Mouse (Mus musculus) cerebellum, adult 11 months (tissue): Measurements from ENCODE around the gene Rnf149.
"Not testable (repeated sequence)": the region's sequence is repeated elsewhere in the genome, so short reads cannot be mapped to it uniquely, and the experiment has no call there.

ENCODE experiments used
- DNase-seq: peaks from one replicate; pipeline ENCODE4 v3.0.0; 2022

The Rnf149 gene

DNA sequence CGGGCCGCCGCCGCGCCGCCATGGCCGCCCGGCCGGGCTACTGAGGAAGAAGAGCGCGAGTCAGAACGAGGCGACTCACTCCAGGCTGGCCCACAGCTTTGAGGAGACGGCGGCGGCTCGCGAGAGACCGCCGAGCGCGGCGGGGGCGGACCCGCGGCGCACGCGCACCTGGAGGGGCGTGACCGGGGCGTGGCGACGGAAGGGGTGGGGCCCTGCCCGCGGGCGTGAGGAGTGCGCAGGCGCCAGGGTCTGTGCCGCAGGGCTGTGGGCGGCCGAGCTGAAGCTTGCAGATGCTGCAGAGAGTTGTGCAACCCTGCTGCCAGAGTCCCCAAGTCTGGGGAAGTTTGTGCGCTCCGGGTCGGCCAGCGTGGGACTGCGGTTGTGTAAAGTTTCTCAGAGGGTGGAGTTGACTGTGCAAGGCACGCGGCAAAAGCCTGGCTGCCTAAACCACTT is at the start of gene Rnf149:
Gene Rnf149, minus strand, starts transcription at position 153 of the 453 bp plus-strand sequence.
- DNase-seq: peak; percentile 94

DNA sequence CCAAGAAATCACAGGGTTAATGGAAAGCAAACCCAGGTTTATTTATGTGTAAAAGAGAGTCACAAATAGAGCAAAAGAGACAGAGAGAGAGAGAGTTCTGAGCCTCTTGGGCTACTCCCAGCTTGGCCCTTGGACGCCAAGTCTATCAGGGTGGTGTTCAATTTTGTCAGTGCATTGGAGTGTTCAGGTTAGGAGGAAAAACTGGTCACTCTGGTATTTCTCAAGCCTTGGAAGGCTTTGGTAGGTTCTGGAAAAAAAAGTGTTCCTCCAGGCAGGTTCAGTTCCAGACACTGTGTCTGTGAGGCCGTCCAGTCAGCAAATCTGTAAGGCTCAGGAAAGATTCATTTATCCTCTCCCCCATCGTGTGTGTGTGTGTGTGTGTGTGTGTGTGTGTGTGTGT is 48.3 kb upstream of the Rnf149 start:
- DNase-seq: no peak

DNA sequence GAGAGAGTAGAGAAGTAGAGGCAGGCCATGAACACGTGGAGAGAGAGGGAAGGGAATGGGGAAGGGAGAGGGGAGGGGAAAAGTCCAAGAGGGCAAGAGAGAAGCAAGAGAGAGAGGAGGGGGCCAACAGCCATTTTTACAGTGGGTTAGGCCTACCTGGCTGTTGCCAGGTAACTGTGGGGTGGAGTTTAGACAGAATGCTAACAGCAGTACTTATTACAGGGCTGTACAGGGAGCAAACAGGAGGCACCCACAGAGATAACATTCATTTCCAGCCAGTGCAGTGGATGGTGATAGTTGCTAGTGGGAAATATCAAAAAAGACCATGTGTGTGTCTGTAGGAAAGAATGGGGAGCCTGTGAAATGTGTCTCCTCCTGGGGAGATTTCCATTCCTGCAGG is 46.5 kb upstream of the Rnf149 start:
- no peak for DNase-seq

DNA sequence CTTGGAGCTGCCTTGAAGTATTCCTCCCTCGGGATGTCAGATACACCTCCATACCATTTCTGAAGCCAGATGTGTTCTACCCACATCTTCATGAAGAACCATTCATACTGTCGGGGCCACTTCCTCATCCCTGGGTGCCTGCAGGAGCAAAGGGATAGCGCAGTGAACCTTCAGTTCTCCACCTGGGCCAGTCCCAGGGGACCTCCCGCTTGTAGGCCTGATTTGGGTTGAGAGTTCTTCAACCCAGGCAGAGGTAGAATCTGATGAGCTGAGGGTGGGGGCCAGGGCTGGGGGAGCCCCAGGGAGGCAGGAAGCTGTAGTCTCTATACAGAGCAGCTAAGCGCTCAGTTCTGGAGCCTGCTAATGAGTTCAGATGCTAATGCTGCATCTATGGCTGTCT is 45.9 kb upstream of the Rnf149 start:
- no peak for DNase-seq

DNA sequence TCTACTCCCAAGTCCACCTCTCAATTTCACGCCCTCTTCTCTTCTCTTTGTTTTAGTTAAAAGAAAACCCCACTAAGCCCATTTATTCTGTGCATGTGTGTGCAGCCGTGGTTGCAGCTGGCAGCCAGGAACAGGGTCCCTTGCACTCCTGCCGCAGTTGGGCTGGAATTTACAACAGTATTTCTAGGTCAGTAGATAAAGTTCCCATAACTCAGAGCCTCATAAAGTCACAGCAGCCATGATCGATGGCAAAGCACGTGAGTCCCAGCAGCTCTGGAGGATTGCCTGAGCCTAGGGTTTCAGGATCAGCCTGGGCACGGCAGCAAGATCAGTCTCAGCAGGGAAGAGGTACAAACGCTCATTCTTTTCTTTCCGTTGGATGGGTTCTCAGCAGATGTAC is 41.3 kb upstream of the Rnf149 start:
- no peak for DNase-seq

DNA sequence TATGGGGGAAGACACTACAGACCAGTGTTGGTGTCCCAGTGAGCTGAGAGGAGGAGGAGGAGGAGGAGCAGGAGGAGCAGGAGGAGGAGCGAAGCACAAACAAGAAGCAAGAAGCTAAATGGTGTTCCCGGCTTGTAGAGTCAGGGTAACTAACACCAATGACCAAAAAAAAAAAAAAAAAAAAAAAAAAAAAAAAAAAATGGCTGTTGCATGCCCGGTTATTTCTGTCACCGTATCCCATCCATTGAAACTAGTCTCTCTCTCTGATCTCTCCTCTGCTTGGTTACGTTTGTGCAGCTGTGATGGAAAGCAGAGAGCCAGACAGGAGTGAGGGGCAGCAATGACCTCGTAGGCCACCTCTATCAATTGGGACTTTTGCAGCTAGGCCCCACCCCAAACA is 38.3 kb upstream of the Rnf149 start:
- DNase-seq: no peak

DNA sequence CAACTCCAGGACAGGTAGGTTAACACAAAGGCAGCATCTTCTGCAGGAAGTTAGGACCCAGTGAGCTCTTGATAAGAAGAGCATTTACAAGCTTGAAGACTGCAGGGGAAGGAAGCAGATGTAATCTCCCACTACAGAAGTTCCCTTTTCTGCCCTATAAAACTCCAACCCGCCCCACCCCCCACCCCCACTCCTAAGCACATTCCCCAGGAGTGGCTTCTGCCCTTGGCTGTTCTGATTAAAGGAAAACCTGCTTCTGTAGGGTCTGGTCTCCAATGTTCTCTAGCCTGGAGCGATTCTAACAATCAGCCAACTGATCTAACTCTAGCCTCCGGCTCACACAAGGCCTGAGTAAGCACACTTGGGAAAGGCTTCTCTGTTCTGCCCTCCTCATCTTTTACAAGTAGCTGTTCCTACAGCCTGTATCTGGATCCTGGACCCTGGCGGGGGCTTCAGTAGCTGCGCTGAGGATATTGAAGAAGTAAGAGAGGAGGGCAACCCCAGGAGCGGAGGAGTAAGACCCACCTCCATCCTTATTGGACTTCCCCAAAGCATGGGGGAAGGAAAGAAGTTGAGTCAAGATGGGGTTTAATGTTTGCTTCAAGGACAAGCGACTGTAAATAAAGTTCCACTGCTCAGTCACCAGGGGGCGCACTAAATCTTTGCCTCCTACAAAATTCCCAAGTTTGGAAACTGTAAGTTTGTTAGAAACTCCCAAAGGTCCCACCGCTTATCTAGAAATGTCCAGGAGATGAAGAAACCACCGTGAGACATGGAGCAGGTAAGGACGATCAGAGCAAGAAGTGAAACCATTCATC is 37.5 kb upstream of the Rnf149 start:
- DNase-seq: peak; percentile 6

DNA sequence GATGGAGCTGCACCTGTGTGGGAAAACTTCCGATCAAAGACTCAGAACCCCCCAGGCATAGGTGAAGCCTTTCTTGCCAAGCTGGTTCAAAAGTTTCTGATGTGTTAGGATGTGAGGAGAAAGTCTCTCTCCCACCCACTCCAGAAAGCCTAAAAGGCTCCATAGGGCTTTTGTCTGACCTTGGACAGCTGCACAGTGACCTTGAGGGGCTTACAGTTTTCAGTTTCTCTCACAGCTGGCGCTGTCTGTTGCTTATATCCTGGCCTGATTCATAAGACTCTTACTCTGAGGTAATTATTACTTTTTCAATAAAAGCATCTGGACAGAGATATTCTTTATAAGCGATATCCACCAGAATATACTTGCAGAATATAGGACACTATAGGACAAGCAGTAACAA is 35.9 kb upstream of the Rnf149 start:
- no peak for DNase-seq

DNA sequence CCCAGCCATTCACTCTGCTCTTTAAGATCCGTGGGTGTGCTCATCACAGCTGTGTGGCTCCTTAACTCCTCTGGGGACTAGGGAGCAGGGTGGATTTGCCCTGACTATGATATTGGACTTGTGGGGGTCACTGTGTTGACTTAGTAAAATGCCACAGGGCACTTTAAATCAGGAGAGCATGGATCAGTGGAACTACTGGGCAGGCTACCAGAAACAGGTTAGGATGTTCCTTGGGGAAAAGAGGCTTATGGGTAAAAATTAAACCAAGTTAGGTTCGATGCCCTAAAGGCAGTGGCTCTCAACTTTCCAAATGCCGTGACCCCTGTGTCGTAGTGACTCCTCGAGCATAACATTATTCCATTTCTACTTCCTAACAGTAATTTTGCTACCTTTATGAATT is 35.3 kb upstream of the Rnf149 start:
- no peak for DNase-seq

DNA sequence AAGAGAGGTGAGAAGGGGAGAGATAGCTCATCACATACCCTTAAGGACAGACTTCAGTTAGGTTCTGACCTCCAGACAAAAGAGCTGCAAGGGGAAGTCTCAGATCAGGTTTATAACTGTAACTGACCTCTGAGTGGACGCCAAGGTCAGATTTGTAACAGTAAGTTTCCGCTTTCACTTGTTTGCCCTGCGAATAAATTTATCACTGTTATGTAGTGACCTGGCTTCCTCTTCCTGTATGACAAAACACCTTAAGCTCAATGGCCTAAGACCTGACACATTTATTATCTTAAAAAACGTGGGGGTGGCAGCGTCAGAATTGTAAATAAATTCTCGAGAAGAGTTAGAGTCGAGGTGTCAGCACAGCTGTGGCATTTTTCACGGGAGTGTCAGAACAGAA is 31.3 kb upstream of the Rnf149 start:
- DNase-seq: no peak

DNA sequence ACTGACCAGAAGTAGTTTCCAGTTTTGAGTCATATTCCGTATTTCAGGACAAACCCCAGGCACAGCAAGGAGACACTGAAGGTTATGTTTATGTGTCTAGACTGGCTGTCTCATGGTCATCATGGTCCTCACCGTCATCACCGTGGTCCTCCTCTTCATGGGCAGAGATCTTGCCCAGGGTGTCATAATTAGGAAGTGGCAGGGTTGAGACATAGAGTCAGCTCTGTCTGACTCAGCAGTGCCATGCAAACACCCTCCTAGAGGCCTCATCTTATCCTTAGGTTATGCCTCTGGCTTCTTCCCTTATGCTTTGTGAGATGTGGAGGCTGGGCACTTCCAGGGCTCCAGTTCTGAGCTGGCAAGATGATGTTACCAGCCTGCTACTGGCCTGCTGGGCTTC is 25.3 kb upstream of the Rnf149 start:
- no peak for DNase-seq

DNA sequence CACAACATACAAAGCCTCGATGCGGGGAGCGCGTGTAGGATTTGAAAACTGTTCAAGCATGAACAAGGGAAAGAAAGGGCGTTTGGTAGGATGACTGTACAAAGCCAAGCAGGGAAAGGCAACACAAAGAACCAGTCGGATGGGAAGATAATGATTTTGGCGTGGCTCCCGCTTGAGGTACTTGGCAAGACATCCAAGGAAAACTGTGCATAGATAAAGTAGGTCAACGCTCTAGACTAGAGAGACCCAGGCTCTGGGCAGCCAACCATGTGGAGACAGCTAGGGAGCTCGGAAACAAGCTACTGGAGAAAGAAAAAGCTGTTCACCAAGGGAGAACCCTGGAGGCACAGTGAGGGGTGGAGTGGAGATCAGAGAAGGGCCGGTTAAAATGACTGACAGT is 21.5 kb upstream of the Rnf149 start:
- DNase-seq: peak; percentile 42

DNA sequence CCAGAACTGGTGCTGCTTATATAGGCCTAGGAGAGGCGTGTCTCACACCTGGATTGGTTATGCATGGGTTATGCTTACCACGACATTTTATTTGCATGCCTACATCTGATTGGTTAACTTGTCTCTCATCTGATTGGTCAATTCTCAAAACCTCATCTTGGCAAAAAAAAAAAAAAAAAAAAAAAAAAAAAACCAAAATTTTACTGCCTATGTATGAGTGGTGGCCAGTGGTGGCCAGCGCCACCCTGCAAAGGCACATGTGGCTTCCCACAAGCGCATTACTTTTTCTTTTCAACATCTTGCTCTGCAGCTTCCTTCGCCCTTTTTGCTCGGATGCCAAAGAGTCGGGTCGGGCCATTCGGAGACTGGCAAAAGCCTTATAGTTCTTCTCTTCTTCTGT is 19.9 kb upstream of the Rnf149 start:
- not testable (repeated sequence) for DNase-seq

DNA sequence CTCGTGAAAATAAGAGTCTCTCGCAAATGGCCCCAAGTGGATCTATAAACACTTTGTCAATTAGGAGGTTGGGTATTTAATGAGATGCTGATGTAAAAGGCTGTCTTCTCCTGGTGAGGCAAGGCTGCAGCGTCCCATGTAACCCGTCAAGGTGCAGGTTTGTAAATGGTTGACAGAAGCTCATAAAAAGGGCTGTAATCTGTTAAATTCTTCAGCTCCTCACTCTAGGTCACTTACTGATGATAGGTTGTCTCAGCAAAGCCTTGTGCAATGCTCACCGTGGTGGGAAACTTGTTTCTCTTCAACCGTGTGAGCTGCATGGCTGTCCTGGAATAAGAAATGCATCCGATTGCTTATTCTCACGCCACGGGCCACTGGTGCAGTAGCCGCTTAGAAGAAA is 16.6 kb upstream of the Rnf149 start:
- no peak for DNase-seq

DNA sequence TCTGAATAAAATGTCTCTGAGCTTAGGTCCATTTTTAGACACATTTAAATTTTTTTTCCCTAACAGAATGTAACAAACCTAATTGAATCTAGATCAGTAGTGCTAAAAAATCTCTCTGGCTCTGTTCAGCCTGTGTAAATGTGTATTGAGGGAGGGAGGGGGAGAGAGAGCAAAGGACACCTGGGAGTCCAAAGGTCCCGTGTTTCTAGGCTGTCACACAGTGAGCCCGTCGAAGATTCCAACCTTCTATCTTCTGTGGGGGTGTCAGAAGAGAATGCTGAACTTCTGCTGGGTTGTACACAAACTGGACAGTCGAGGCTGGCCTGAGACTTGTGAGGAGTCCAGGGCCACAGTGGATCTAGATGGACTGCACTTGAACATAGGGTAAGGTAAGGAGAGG is 14.9 kb upstream of the Rnf149 start:
- DNase-seq: no peak

DNA sequence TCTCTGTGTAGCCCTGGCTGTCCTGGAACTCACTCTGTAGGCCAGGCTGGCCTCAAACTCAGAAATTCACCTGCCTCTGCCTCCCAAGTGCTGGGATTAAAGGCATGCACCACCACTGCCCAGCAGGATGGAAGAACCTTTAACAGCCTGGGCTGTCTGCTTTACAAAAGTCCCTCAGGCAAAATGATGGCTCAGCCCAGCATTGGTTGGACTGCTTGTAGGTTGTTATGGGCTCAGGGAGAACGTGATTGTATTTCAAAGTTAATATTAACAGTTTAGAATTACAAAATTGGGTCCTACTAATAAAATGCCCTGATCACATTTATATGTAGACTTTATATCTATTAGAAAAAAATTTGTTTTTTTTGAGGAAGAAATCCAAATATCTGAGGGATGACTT is 14.4 kb upstream of the Rnf149 start:
- DNase-seq: not testable (repeated sequence)

DNA sequence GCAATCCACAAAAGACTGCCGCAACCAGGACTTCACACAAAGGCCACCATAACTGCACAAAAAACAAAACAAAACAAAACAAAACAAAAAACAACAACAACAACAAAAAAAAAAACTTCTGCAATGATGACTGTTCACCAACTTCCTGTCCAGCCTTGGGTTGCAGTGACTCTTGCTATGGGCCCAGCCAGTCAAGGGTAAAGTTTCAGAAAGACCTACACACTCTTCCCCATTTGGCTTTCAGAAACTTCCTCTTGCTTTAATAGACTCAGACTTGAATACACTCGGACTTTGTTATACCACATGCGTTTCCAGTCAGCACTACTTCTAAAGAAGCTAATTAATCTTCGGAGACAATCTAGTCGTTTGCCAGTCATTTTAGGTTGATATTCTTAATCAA is 13.0 kb upstream of the Rnf149 start:
- no peak for DNase-seq

DNA sequence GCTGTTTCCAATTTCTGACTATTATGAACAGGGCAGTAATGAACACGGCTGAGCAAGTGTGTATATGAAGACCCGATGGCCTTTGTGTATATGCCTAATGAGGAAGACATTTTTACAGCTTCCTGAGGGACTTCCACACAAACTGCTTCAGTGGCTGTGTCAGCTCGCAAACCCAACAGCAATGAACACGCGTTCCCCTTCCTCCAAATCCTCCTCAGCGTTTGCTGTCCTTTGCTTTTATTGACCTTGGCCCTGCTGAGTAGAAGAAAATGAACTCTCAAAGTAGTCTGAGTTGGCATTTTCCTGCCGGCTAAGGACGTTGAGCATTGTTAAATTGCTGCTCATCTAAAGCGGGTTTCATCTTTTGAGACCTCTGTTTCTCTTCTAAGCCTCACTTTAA is 8.2 kb upstream of the Rnf149 start:
- DNase-seq: no peak

DNA sequence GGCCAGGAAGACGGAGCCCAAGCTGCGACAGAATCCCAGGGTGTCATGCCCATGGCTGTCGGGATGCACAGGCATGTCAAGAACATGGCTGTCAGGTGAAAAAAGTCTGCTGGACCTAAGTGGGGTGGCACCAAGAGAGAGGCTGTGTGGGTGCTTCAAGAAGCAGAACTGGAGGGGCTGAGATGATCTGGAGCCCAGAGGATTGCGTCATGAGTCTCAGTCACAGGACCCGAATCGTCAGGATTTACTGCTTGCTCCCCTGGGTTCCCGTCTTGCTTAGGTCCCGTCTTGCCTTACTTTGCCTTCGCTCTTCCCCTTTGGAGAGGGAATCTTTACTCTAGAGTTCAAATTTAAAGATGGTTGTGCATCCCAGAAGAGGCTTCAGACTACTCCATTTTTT is 6.0 kb upstream of the Rnf149 start:
- DNase-seq: no peak

DNA sequence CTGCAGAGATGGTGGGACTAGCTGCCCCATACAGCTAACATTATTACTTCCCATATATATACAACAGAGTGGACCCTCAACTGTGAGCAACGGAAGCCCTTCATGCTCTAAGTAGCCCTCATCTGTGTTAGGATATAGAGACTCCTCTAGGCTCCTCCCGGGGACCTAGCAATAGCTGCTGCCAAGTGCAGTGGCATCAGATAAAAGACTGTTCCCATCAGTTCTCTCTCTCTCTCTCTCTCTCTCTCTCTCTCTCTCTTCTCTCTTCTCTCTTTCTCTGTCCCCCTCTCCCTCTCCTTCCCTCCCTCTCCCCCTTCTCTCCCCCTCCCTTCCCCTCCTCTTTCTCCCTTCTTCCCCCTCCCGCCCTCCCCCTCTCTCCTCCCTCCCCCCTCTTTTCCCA is 4.0 kb upstream of the Rnf149 start:
- no peak for DNase-seq

DNA sequence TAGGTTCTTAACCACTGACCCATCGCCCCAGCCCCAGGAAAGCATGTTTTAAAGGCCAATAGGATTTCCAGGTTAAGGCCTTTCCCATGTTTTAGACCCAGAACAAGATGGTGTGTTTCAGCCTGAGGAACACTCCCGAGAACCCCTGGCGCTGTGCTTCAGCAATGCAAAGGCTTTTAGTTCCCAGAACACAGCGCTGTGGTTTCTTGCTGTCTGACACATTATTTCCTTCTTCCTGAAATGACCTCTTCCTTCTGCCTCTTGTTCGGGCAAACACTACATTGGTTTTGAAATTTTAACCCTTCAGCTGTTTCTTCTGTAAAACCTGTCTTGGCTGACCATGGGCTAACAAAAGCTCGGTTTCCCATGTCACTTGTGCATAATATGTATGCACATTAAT is 1.9 kb upstream of the Rnf149 start:
- no peak for DNase-seq

DNA sequence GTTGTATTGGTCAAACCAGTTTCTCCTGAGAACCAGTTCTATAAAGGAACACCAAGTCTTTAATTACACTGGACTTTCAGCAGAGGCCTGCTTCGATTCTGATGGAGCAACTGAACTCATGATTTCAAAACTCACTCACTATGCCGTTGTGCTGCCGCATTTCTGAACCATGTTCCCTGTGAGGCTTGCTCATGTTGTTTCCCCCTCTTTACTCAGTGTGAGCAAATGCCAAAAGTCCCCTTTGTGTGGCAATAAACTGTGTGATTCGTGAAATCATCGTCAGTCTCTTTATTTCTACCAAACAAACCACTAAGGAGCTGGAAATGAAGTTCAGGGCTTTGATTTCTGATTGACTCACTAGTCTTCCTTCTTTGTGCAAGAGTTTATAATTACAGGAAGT is 1.2 kb upstream of the Rnf149 start:
- no peak for DNase-seq

DNA sequence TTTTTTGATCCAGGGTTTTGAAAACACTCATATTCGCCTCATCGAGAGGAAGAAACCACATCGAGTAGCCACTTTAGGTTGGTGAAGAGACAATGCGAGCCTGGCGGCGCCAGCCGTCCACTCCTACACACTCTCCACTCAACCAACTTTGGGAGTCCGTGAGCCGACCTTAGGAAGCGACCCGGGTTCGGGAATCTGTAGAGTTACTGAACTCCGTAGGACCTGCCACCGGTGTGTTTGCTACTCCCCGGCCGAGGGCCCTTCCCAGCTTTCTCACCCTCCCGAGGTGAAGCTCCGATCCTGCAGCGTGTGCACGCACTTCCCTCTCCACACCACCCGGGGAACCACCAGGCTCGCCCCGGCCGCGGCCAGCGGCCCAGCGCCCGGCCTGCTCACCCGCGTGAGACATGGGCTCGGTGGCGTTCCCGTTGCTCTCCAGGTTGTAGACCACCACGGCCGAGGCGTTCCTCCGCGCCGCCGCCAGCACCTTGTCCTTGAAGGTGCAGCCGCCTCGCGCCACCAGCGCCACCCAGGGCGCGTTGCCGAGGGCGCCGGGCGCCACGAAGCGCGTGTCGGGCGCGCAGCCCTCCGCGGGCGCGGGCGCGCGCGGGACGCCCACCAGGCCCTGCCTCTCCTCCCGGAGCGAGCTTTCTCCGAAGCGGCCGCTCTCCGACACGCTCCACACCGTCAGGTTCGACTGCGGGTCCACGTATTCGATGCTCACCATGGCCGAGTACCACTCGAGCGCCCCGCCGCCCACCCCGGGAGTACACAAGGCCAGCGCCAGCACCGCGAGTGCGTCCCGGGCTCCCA is 568 bp downstream of the Rnf149 start:
- peak; percentile 62 for DNase-seq

DNA sequence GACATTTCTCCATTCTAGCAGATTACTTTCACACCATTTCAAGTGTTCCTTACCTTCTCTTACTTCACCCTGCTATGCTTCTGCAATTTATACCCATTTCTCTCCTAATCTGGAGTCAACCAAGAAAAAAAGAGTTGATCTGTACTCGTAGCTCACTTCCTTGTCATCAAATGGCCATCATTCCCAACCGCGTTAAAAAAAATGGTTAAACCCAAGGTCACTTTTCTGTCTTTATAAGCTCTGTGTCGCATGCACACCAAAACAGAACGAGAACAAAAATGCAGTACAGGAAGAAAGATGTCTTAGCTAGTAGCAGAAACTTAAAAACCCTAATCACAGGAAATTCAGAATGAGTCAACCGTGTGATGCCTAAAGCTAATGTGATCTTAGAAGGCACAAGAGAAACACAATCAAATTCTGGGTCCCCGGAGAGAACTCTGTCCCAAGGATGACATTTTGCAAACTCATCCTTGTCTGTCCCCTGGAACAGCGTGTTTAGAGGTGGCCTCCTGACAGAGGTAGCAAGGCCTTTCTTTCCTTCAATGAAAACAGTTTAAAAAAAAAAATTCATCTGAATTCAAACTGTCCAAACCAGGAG is 1.3 kb downstream of the Rnf149 start:
- DNase-seq: no peak
